Mouse (Mus musculus): ENCODE data around the gene Bcl2l10. TPM values are rescaled to one million over a fixed set of nuclear protein-coding genes. Genes with fewer than 3 reads are reported as not detected.

Bcl2l10 gene
- total RNA-seq, 2 experiments from 2014 or later: not detected

DNA sequence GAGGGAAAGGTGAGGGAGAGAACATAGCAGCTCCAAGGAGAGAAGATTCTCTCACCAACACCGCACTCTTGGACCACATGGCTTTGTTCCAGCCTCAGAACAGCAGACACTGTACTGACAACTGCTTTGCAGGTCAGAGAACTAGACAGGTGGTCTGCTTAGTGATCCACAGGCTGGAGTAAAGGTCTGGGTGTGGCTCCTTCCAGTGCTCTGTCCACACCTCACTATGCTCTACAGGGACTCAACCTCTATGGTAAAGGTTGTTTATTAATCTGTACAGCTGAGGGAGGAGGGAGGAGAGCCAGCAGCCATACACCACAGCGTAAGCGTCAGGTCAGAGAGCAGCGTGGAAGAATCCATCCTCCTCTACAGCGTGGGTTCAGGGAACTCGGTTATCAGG, 48.4 kb downstream of the Bcl2l10 start:
- no peak for ATAC-seq (replicated peaks; ENCODE audit: poor library complexity)

DNA sequence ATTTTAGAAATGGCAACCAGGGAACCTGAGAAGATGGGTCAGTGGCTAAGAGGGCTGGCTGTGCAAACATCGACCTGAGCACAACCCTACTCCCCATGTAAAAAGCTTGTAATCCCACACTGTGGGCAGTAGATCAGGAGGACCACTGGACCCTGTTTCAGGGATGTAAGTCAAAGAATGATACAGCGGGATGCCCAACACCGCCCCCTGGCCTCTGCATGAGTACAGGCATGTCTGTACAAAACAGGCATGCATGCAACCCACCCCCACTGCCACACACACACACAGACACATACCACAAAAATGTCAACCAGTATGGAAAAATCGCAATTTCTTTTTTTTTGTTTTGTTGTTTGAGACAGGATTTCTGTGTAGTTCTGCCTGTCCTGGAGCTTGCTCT, 51.5 kb downstream of the Bcl2l10 start:
- ATAC-seq (replicated peaks; ENCODE audit: poor library complexity): peak; percentile 42; the same call in 1 of the 2 replicates

DNA sequence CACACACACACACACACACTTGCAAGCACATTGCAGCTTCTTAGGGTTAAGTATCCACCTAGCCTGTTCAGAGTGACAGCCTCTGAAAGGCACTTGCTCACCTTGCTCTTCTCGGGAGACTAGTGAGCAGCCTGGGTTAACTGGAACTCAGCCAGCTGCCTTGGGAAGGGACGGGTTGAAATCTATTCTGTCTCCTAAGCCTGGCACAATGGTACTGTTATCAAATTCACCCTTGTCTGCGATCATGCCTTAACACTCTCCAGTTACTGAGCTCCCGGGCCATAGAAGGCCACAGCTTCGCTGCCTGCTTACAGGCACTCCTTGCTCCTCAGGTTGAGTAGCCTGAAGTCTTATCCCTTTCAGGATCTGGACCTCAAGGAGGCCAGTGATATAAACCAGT, 53.1 kb downstream of the Bcl2l10 start:
- peak; percentile 54 for ATAC-seq (replicated peaks; ENCODE audit: poor library complexity)

Other genes with a start within 250 kb of the Bcl2l10 start
- 0.10 and 0.27 TPM in 2 replicates for gene Myo5c, start 115.7 kb upstream of the Bcl2l10 start, total RNA-seq (2015)
- gene Myo5c, start 115.7 kb upstream of the Bcl2l10 start, total RNA-seq (2017): 0.04 and 0.34 TPM in 2 replicates
- 0.51 and 0.67 TPM in 2 replicates for gene Gnb5, start 41.5 kb upstream of the Bcl2l10 start, total RNA-seq (2015)
- 1.00 and 2.1 TPM in 2 replicates for gene Gnb5, start 41.5 kb upstream of the Bcl2l10 start, total RNA-seq (2017)
- gene Mapk6, start 62.2 kb downstream of the Bcl2l10 start, total RNA-seq (2015): 64.2 and 65.1 TPM in 2 replicates
- 50.3 and 53.6 TPM in 2 replicates for gene Mapk6, start 62.2 kb downstream of the Bcl2l10 start, total RNA-seq (2017)
- 20.1 and 24.1 TPM in 2 replicates for gene Leo1, start 93.8 kb downstream of the Bcl2l10 start, total RNA-seq (2015)
- gene Leo1, start 93.8 kb downstream of the Bcl2l10 start, total RNA-seq (2017): 49.9 and 60.3 TPM in 2 replicates
- 55.9 and 61.1 TPM in 2 replicates for gene Tmod3, start 211.9 kb downstream of the Bcl2l10 start, total RNA-seq (2015)
- 58.7 and 61.6 TPM in 2 replicates for gene Tmod3, start 211.9 kb downstream of the Bcl2l10 start, total RNA-seq (2017)

All from megakaryocyte progenitor cell, adult 5-6 weeks (primary cell).